Mouse (Mus musculus) skeletal muscle tissue, adult 2 months (tissue): Measurements from ENCODE around the gene Olfr704.
"Not testable (repeated sequence)": the region's sequence is repeated elsewhere in the genome, so short reads cannot be mapped to it uniquely, and the experiment has no call there.

ENCODE experiments used
- DNase-seq: peaks from one replicate; pipeline ENCODE4 v3.0.0-alpha.2; 2012; ENCODE audit warnings: low read depth, low spot score

Olfr704 gene

DNA sequence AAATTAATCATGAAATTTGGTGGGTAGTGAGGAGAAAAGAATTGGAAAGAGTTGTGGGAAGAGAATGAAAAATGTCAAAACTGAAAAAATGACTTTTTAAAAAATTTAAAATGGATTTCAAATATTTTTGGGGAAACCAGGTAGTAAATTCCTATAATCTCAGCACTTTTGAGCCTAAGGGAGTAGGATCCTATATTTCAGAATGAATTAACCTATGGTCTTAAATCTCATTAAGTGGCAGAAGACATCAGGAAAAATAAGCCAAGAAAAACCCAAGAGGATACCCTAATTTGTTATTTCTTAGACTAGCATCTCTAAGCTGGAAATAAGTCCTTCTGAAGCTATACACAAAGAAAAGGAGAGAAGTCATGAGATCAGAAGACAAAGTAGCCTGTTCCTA, at the start of gene Olfr704:
TSS of gene Olfr704 (plus strand) at position 301 of the 400 bp plus-strand sequence.
- no peak for DNase-seq

DNA sequence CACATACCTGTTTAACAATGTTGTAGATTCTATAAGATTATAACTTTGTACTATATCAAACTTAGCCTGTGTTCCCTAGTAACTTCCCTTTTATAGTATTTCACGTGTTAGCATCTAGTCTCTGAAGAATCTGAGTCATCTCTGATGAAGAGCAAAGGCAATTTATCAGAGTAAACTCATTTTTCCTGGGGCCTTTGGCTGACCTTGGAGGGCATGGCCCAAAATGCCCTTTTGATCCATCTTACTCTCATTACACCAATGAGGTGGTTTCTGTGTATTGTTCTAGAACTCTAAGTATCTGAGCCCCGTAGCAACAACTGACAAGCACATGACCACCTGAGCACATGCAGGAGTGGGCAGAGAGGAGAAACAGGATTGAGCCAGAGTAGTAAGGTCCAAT, 49.2 kb upstream of the Olfr704 start, which contains the start of gene Olfr701:
TSS of gene Olfr701 (plus strand) at position 301 of the 400 bp plus-strand sequence.
- no peak for DNase-seq

DNA sequence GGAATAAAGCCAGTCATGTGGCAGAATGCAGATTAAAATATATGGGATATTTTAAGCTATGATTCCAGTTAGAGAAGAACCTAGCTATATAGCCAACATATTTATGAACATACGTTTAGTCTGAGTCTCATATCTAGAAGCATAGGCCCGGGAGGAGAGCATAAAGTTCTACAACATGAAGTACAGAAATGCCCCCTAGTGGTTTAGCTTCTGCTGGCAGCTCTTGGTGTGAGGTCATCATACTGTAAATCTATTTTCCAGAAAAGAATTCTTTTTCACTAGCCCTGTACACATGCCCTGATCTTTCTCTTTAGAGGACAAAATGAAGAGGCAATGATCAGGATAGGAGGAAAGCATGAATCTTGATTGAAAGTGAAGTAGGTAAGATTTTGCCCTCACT, 47.2 kb upstream of the Olfr704 start:
- DNase-seq, result no peak

DNA sequence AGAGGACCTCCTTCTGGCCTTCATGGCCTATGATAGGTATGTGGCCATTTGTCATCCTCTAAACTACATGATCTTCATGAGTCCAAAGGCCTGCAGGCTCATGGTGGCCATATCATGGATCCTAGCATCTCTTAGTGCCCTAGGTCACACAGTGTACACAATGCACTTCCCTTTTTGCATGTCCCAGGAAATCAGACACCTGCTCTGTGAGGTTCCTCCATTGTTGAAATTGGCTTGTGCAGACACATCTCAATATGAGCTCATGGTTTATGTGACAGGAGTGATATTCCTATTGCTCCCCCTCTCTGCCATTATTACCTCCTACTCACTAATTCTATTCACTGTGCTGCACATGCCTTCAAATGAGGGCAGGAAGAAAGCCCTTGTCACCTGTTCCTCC, 44.6 kb upstream of the Olfr704 start:
- no peak for DNase-seq

DNA sequence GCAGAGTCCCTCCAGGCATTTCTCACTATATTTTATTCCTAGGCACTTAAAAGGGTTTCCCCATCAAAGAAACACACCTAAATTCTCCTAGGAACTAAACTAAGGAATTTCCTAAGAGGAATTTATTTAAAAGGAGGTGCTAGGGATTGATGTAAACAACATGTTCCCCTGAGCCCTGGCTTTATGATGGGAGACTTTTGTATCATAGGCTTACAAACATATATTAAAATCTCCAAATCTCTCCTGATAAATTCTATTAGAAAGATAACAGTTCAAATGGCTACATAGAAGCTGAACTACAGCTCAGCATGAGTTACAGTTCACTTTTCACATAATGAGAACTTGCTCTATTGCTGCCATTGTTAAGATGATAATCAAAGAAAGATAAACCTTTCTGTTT, 29.2 kb upstream of the Olfr704 start, which contains the start of gene Olfr702:
TSS of gene Olfr702 (minus strand) at position 101 of the 400 bp plus-strand sequence.
- DNase-seq, result no peak

DNA sequence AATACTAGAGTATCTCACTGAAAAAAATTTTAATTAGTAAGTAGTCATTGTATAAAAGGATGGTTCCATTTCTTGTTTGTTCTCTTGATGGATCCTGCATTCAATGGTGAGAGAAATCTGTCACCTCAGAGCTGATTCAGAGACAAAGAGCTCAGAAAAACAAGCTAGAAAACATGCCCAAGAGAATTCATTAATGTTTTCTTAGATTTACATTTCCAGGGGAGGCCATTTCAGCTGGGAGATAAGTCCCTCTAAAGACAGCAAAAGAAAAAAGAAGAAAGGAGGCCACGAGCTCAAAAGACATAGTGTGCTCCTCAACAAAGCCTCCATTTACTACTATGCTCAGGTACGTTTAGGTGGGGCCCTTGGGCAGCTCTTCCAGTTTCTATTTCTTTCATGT, 19.9 kb upstream of the Olfr704 start, which contains the start of gene Olfr703:
TSS of gene Olfr703 (plus strand) at position 301 of the 400 bp plus-strand sequence.
- no peak for DNase-seq

DNA sequence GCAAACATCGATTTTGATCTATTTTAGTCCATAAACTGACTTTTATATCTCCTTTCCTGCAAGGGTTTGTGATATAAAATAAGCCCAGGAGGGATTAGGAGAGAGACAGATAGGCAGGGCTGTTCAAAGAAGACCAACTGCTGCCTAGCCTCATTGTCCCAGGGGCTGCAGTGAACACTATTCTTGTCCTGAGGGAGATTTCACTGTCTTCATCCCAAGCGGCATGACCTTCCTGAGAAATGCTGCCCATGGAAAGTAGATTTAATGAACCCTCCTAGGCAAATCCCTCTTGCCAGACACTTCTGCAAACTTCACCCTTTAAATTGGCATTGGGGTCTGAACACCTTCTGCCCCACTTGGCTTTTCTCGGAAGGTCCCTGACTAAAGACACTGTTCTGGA, 13.8 kb downstream of the Olfr704 start, which contains the start of gene Olfr705:
TSS of gene Olfr705 (minus strand) at position 101 of the 400 bp plus-strand sequence.
- DNase-seq, result no peak

DNA sequence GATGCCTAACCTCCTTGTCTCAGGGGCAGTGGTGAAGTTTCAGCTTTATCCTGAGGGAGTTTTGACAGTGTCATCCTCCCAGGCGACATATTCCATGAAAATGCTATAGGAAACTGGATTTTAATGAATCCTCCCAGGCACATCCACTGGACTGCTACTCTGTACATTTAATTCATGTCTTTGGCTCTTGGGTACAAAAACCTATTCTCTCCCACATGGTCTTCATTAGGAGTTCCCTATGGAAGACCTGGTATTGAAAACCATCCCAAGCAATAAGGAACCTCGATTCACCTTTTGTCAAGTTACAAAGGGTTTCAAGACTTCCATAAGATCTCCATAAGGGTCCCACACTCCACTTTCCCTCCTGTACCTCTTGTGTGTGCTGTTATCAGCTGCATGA, 25.1 kb downstream of the Olfr704 start, which contains the start of gene Olfr706:
TSS of gene Olfr706 (minus strand) at position 101 of the 400 bp plus-strand sequence.
- DNase-seq, result no peak

DNA sequence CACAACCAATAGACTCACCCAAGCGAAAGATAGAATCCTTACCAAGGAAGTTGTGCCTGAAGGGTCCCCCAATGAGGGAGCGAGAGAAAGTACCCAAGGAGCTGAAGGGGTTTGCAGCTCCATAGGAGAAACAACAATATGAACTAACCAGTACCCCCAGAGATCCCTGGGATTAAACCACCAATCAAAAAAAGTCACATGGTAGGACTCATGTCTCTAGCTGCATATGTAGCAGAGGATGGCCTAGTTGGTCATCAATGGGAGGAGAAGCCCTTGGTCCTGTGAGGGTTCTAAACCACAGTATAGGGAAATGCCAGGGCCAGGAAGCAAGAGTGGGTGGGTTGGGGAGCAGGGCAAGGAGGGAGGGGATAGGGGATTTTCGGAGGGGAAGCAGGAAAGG, 38.2 kb downstream of the Olfr704 start, which contains the start of gene Olfr707:
TSS of gene Olfr707 (minus strand) at position 101 of the 400 bp plus-strand sequence.
- DNase-seq, result not testable (repeated sequence)

DNA sequence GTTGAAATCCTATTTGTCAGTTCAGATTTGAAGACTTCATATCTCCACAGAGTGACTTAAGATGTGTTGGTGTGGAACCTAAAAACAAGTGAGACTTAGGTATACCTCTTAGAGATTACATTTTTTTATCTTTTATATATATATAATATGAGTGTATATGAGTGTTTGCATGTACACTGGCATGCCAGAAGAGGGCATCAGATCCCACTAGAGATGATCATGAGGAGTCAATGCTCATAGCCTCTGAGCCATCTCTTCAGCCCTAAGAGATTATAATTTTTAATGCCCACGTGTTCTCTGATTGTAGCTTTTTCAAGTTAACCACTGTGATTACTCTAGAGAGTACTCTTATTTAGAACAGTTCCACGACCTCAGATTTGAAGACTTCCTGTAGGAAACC, 44.7 kb downstream of the Olfr704 start, which contains the start of gene Olfr1532-ps1:
TSS of gene Olfr1532-ps1 (plus strand) at position 326 of the 400 bp plus-strand sequence.
- no peak for DNase-seq
